Mouse (Mus musculus) ES-Bruce4 (cell line): ENCODE measurements around the gene Gm5737.

Source experiments
- CTCF ChIP-seq: IDR thresholded peaks from one replicate; pipeline ENCODE4 v1.8.1; 2011; ENCODE audit warnings: low read depth, low read length
- EP300 ChIP-seq: IDR thresholded peaks from 2 replicates; pipeline ENCODE4 v1.6.1; 2011; ENCODE audit warnings: low read depth, low read length; ENCODE audit not compliant: insufficient read depth
- POLR2A ChIP-seq: IDR thresholded peaks from one replicate; pipeline ENCODE4 v1.8.1; 2011; ENCODE audit warnings: low read length; ENCODE audit not compliant: insufficient read depth

GRCm38 (mm10) chr7:120850165-120850564, 38.0 kb downstream of the Gm5737 start:
- no peak for TF ChIP-seq CTCF
- no peak for TF ChIP-seq POLR2A
- no peak for TF ChIP-seq EP300
